Mouse (Mus musculus): ENCODE results near the gene Nek5. TPM values are rescaled to one million over a fixed set of nuclear protein-coding genes. Genes with fewer than 3 reads are reported as not detected.

Gene Nek5
- polyA plus RNA-seq, 1 experiment from 2014 or later: not detected

- Histone ChIP-seq H3K4me3 (ENCODE audit: low read depth, low read length) (no peak overlapping the region), H3K4me2 (no peak overlapping the region), H3K36me3 (ENCODE audit: control insufficient read depth, insufficient read depth, low read length) (no peaks in the 10 kb centered on the region), H3K4me1 (replicated peaks; ENCODE audit: control insufficient read depth, insufficient read depth, low read length) (peaks cover 5% of the 10 kb centered on the region), H3K9me3 (ENCODE audit: control insufficient read depth, low read length) (no peaks in the 10 kb centered on the region), H3K9ac (ENCODE audit: low read depth, low read length) (no peak overlapping the region), H3K27ac (ENCODE audit: low read depth, low read length) (no peak overlapping the region), H3K27me3 (replicated peaks; ENCODE audit: control insufficient read depth, insufficient read depth, low read length) (no peaks in the 10 kb centered on the region)
- ATAC-seq (replicated peaks; ENCODE audit: low FRiP score): no peak
- DNase-seq (ENCODE audit: low spot score): no peak
- 71% methylated on average over 3 of the region's 3 CpGs for WGBS
Observed at GRCm38 (mm10) chr8:22042515-22042914, 82.3 kb downstream of the Nek5 start.

GRCm38 (mm10) chr8:22040153-22040509, 84.7 kb downstream of the Nek5 start:
- no peaks in the 10 kb centered on the region for H3K27me3 ChIP-seq (replicated peaks; ENCODE audit: control insufficient read depth, insufficient read depth, low read length)
- peaks cover 5% of the 10 kb centered on the region for H3K4me1 ChIP-seq (replicated peaks; ENCODE audit: control insufficient read depth, insufficient read depth, low read length)
- H3K4me2 ChIP-seq: no peak overlapping the region; the same call in 1 of the 2 replicates
- H3K9ac ChIP-seq (ENCODE audit: low read depth, low read length): no peak overlapping the region
- ATAC-seq (replicated peaks; ENCODE audit: low FRiP score): no peak
- WGBS: 64% methylated on average over 6 of the region's 6 CpGs
- no peak overlapping the region; the same call in 1 of the 2 replicates for H3K27ac ChIP-seq (ENCODE audit: low read depth, low read length)
- no peaks in the 10 kb centered on the region for H3K9me3 ChIP-seq (ENCODE audit: control insufficient read depth, low read length)
- no peak overlapping the region for H3K4me3 ChIP-seq (ENCODE audit: low read depth, low read length)
- no peaks in the 10 kb centered on the region for H3K36me3 ChIP-seq (ENCODE audit: control insufficient read depth, insufficient read depth, low read length)
- no peak for DNase-seq (ENCODE audit: low spot score)

GRCm38 (mm10) chr8:22039468-22040152, 85.2 kb downstream of the Nek5 start:
- peak overlapping the region; percentile 24 for H3K4me3 ChIP-seq (ENCODE audit: low read depth, low read length)
- peak overlapping the region; percentile 39 for H3K4me2 ChIP-seq
- peak overlapping the region; percentile 53; the same call in 1 of the 2 replicates for H3K27ac ChIP-seq (ENCODE audit: low read depth, low read length)
- no peak overlapping the region for H3K9ac ChIP-seq (ENCODE audit: low read depth, low read length)
- WGBS: 19% methylated on average over 15 of the region's 15 CpGs
- no peaks in the 10 kb centered on the region for H3K27me3 ChIP-seq (replicated peaks; ENCODE audit: control insufficient read depth, insufficient read depth, low read length)
- DNase-seq (ENCODE audit: low spot score) (no peak), ATAC-seq (replicated peaks; ENCODE audit: low FRiP score) (peak; percentile 52)
- H3K36me3 ChIP-seq (ENCODE audit: control insufficient read depth, insufficient read depth, low read length): no peaks in the 10 kb centered on the region
- peaks cover 5% of the 10 kb centered on the region for H3K4me1 ChIP-seq (replicated peaks; ENCODE audit: control insufficient read depth, insufficient read depth, low read length)
- H3K9me3 ChIP-seq (ENCODE audit: control insufficient read depth, low read length): no peaks in the 10 kb centered on the region

DNA sequence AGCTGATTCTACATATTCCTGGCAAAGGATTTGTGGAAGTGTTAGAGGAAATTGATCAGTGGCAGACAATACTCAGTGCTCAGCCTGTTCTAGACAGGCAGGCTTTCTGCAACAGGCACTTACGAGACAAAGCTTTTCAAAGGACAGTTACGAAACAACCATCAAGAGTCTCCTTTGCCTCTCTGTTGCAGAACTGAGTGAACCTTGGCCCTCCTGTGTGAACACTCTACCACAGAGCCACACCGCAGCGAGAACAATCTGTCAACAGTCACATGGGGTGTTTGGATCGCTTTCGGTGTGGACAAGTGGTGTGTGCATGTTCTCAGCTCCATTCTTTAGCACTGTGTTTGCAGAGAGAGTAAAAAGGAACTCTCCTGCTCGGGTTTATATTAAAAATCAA, 87.8 kb downstream of the Nek5 start:
- no peaks in the 10 kb centered on the region for H3K27me3 ChIP-seq (replicated peaks; ENCODE audit: control insufficient read depth, insufficient read depth, low read length)
- no peak overlapping the region for H3K27ac ChIP-seq (ENCODE audit: low read depth, low read length)
- 69% methylated on average over 7 of the region's 7 CpGs for WGBS
- H3K9ac ChIP-seq (ENCODE audit: low read depth, low read length): no peak overlapping the region
- no peak; the same call in 1 of the 2 replicates for ATAC-seq (replicated peaks; ENCODE audit: low FRiP score)
- no peak for DNase-seq (ENCODE audit: low spot score)
- peaks cover 3% of the 10 kb centered on the region for H3K4me1 ChIP-seq (replicated peaks; ENCODE audit: control insufficient read depth, insufficient read depth, low read length)
- H3K9me3 ChIP-seq (ENCODE audit: control insufficient read depth, low read length): no peaks in the 10 kb centered on the region
- no peak overlapping the region for H3K4me3 ChIP-seq (ENCODE audit: low read depth, low read length)
- no peaks in the 10 kb centered on the region for H3K36me3 ChIP-seq (ENCODE audit: control insufficient read depth, insufficient read depth, low read length)
- H3K4me2 ChIP-seq: no peak overlapping the region

GRCm38 (mm10) chr8:22036137-22036536, 88.7 kb downstream of the Nek5 start:
- H3K27ac ChIP-seq (ENCODE audit: low read depth, low read length): no peak overlapping the region
- no peak overlapping the region for H3K4me2 ChIP-seq
- H3K27me3 ChIP-seq (replicated peaks; ENCODE audit: control insufficient read depth, insufficient read depth, low read length): no peaks in the 10 kb centered on the region
- H3K4me1 ChIP-seq (replicated peaks; ENCODE audit: control insufficient read depth, insufficient read depth, low read length): peaks cover 3% of the 10 kb centered on the region
- no peak overlapping the region for H3K4me3 ChIP-seq (ENCODE audit: low read depth, low read length)
- WGBS: 89% methylated on average over 9 of the region's 9 CpGs
- ATAC-seq (replicated peaks; ENCODE audit: low FRiP score) (no peak), DNase-seq (ENCODE audit: low spot score) (no peak)
- H3K9me3 ChIP-seq (ENCODE audit: control insufficient read depth, low read length): no peaks in the 10 kb centered on the region
- no peak overlapping the region for H3K9ac ChIP-seq (ENCODE audit: low read depth, low read length)
- H3K36me3 ChIP-seq (ENCODE audit: control insufficient read depth, insufficient read depth, low read length): no peaks in the 10 kb centered on the region

DNA sequence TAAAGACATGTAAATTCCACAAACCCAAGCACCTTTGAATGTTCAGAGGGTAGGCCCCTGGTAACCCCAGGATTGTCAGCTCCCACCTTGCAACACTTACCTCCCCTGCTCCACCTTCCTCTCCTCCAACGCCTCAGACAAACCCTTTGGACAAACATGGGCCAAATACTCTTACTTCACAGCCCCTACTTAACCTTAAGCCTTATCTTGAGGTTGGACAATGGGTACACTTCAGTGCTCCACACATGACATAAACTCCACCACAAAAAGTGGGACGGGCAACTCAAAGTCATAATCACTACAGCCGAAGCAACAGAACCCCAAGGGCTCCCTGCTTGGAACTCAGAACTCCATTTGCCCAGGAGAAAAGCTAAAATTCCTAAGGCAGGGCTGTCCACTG, 93.9 kb downstream of the Nek5 start:
- H3K4me1 ChIP-seq (replicated peaks; ENCODE audit: control insufficient read depth, insufficient read depth, low read length): no peaks in the 10 kb centered on the region
- no peaks in the 10 kb centered on the region for H3K9me3 ChIP-seq (ENCODE audit: control insufficient read depth, low read length)
- no peak overlapping the region for H3K4me2 ChIP-seq
- no peaks in the 10 kb centered on the region for H3K27me3 ChIP-seq (replicated peaks; ENCODE audit: control insufficient read depth, insufficient read depth, low read length)
- H3K9ac ChIP-seq (ENCODE audit: low read depth, low read length): no peak overlapping the region
- no peak overlapping the region for H3K4me3 ChIP-seq (ENCODE audit: low read depth, low read length)
- DNase-seq (ENCODE audit: low spot score) (no peak), ATAC-seq (replicated peaks; ENCODE audit: low FRiP score) (no peak)
- H3K36me3 ChIP-seq (ENCODE audit: control insufficient read depth, insufficient read depth, low read length): peaks cover 14% of the 10 kb centered on the region; the same call in 1 of the 2 replicates
- 78% methylated on average over 3 of the region's 3 CpGs for WGBS
- H3K27ac ChIP-seq (ENCODE audit: low read depth, low read length): no peak overlapping the region

DNA sequence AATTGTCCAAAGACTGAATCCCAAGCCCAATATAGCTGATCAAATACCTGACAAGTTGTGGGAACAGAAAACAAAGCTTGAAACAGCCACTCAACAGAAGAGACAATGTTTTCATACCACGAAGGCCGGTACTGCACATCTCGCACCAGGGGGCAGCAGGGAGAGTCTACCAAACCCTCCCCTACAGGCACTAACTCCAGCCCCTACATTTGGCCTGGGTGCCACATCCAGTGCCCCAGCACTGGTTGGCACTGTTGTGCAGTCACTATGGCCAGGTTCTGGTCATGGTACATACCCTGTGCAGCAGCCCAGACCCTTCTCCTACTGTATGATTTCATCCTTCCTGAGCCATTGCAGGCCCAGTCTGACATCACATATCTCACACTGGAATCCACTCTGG, 95.9 kb downstream of the Nek5 start:
- WGBS: 76% methylated on average over 3 of the region's 3 CpGs

GRCm38 (mm10) chr8:22025241-22025640, 99.6 kb downstream of the Nek5 start:
- no peak overlapping the region for H3K4me2 ChIP-seq
- peaks cover 15% of the 10 kb centered on the region for H3K36me3 ChIP-seq (ENCODE audit: control insufficient read depth, insufficient read depth, low read length)

More for the DNA sequence above, 95.9 kb downstream of the Nek5 start:
- Histone ChIP-seq H3K9me3 (ENCODE audit: control insufficient read depth, low read length) (no peaks in the 10 kb centered on the region), H3K4me2 (no peak overlapping the region), H3K27me3 (replicated peaks; ENCODE audit: control insufficient read depth, insufficient read depth, low read length) (no peaks in the 10 kb centered on the region), H3K9ac (ENCODE audit: low read depth, low read length) (no peak overlapping the region), H3K4me3 (ENCODE audit: low read depth, low read length) (no peak overlapping the region), H3K27ac (ENCODE audit: low read depth, low read length) (no peak overlapping the region), H3K4me1 (replicated peaks; ENCODE audit: control insufficient read depth, insufficient read depth, low read length) (no peaks in the 10 kb centered on the region), H3K36me3 (ENCODE audit: control insufficient read depth, insufficient read depth, low read length) (peaks cover 15% of the 10 kb centered on the region)
- ATAC-seq (replicated peaks; ENCODE audit: low FRiP score): 0 out of 2 replicates have a peak, but pooled peaks have one; percentile 17
- no peak for DNase-seq (ENCODE audit: low spot score)

More at GRCm38 (mm10) chr8:22025241-22025640, 99.6 kb downstream of the Nek5 start:
- WGBS: 77% methylated on average over 4 of the region's 4 CpGs
- no peak overlapping the region for H3K9ac ChIP-seq (ENCODE audit: low read depth, low read length)
- H3K4me3 ChIP-seq (ENCODE audit: low read depth, low read length): no peak overlapping the region
- DNase-seq (ENCODE audit: low spot score) (no peak), ATAC-seq (replicated peaks; ENCODE audit: low FRiP score) (no peak)
- no peaks in the 10 kb centered on the region for H3K27me3 ChIP-seq (replicated peaks; ENCODE audit: control insufficient read depth, insufficient read depth, low read length)
- H3K27ac ChIP-seq (ENCODE audit: low read depth, low read length): no peak overlapping the region
- no peaks in the 10 kb centered on the region for H3K9me3 ChIP-seq (ENCODE audit: control insufficient read depth, low read length)
- H3K4me1 ChIP-seq (replicated peaks; ENCODE audit: control insufficient read depth, insufficient read depth, low read length): no peaks in the 10 kb centered on the region
